Mouse (Mus musculus): ENCODE results near the gene Coq7. TPM values are rescaled to one million over a fixed set of nuclear protein-coding genes. Genes with fewer than 3 reads are reported as not detected.

Coq7 gene
- total RNA-seq, 2 experiments from 2014 or later: 40.3 to 61.7 TPM

- ATAC-seq (replicated peaks; ENCODE audit: low FRiP score, low TSS enrichment, poor library complexity, severe bottlenecking): no peak
These were observed 60.3 kb downstream of the Coq7 start for GRCm38 (mm10) chr7:118472886-118473285.

GRCm38 (mm10) chr7:118468060-118468459 is 65.1 kb downstream of the Coq7 start:
- no peak for ATAC-seq (replicated peaks; ENCODE audit: low FRiP score, low TSS enrichment, poor library complexity, severe bottlenecking)

DNA sequence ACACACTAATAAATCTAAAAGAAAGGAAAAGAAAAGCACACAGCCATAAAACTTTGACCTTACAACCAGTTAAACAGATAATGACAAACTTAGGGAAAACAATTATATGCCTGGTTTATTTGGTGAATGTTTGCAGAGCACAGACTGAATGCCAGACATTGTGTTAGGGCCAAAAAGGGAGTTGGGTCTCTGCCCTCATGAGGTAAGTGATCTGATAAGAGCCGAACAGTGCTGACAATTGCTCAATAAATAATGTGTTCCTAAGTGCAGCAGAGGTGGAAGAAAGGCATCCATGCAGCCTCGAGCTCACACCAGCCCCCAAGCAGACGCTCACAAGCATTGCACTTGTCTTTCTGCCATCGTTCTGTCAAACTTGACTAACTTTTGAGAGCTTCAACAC is 68.7 kb downstream of the Coq7 start:
- no peak for ATAC-seq (replicated peaks; ENCODE audit: low FRiP score, low TSS enrichment, poor library complexity, severe bottlenecking)

DNA sequence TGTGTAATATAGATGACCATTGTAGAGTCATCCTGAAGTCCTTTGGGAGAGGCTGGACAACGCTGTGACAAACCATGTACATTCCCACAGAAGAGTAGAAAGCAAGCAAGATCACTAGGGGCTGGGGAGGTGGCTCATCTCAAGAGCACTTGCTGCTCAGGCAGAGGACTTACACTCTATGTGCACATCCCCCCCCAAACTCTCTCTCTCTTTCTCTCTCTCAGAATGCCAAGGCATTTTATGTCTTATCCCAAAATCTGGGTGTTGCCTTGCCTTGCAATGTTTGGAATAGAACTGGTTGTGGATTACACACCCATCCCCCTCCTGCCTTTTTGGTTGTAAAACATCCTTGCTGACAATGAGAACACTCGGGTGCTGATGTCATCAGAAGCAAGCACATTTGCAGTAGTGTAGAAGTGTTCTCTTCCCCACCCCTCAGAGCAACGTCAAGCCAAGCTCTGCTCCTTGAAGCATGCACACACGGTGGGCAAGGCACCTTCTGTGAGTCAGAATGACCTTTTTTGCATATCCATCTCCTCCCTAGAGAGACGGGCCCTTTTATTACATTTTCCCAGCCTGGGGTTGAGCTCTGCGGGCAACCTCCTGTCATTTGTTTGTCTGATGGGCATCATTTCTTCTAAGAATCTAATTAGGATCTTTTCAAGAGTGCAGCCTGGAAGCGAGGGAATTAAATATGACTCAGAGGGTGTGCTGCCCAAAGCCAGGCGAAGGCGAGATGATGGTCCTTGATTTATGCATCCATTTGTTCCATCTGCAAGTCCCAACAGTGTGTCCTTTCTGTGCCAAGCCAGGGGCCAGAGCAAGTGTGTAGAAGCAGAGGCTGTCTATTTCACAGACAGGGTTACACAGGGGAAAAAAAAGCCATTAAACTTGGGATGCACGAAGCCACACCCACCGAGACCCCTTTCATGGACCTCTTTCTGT is 70.1 kb downstream of the Coq7 start:
- ATAC-seq (replicated peaks; ENCODE audit: low FRiP score, low TSS enrichment, poor library complexity, severe bottlenecking): no peak

- no peak for ATAC-seq (replicated peaks; ENCODE audit: low FRiP score, low TSS enrichment, poor library complexity, severe bottlenecking)
These were observed 71.6 kb downstream of the Coq7 start for GRCm38 (mm10) chr7:118461400-118462136.

Other genes with a start within 250 kb of the Coq7 start
- not detected in 2 replicates for gene Syt17, start 85.1 kb downstream of the Coq7 start, total RNA-seq (2014; fragmentation: Nextera tagmentation)
- not detected in 2 replicates for gene Syt17, start 85.1 kb downstream of the Coq7 start, total RNA-seq (2017)
- 0.33 and 1.3 TPM in 2 replicates for gene Itpripl2, start 41.4 kb downstream of the Coq7 start, total RNA-seq (2014; fragmentation: Nextera tagmentation)
- 1.8 and 3.3 TPM in 2 replicates for gene Itpripl2, start 41.4 kb downstream of the Coq7 start, total RNA-seq (2017)
- 0.32 TPM in 1 of 2 replicates, not detected in the other for gene Tmc7, start 51.4 kb upstream of the Coq7 start, total RNA-seq (2014; fragmentation: Nextera tagmentation)
- gene Tmc7, start 51.4 kb upstream of the Coq7 start, total RNA-seq (2017): not detected in 2 replicates
- not detected in 2 replicates for gene Tmc5, start 63.9 kb upstream of the Coq7 start, total RNA-seq (2014; fragmentation: Nextera tagmentation)
- gene Tmc5, start 63.9 kb upstream of the Coq7 start, total RNA-seq (2017): not detected in 2 replicates
- 30.4 and 54.3 TPM in 2 replicates for gene Gde1, start 172.4 kb upstream of the Coq7 start, total RNA-seq (2014; fragmentation: Nextera tagmentation)
- 24.3 and 28.3 TPM in 2 replicates for gene Gde1, start 172.4 kb upstream of the Coq7 start, total RNA-seq (2017)
- 21.4 and 49.6 TPM in 2 replicates for gene Ccp110, start 179.2 kb upstream of the Coq7 start, total RNA-seq (2014; fragmentation: Nextera tagmentation)
- 27.0 and 37.0 TPM in 2 replicates for gene Ccp110, start 179.2 kb upstream of the Coq7 start, total RNA-seq (2017)
- gene Vps35l, start 206.9 kb upstream of the Coq7 start, total RNA-seq (2014; fragmentation: Nextera tagmentation): 43.7 and 46.6 TPM in 2 replicates
- 38.9 and 52.9 TPM in 2 replicates for gene Vps35l, start 206.9 kb upstream of the Coq7 start, total RNA-seq (2017)

Measured in megakaryocyte-erythroid progenitor cell, adult 5-6 weeks (primary cell).